Mouse (Mus musculus) retina, postnatal 1 day (tissue): ENCODE data around the gene Pygm.
A peak's percentile ranks its signal among the peaks of the same experiment; 100 is the strongest.

Experiments used
- DNase-seq: peaks from one replicate; pipeline ENCODE4 v3.0.0-alpha.2; 2012

The Pygm gene

GRCm38 (mm10) chr19:6415454-6415853, 31.3 kb downstream of the Pygm start:
- DNase-seq: peak; percentile 11

DNA sequence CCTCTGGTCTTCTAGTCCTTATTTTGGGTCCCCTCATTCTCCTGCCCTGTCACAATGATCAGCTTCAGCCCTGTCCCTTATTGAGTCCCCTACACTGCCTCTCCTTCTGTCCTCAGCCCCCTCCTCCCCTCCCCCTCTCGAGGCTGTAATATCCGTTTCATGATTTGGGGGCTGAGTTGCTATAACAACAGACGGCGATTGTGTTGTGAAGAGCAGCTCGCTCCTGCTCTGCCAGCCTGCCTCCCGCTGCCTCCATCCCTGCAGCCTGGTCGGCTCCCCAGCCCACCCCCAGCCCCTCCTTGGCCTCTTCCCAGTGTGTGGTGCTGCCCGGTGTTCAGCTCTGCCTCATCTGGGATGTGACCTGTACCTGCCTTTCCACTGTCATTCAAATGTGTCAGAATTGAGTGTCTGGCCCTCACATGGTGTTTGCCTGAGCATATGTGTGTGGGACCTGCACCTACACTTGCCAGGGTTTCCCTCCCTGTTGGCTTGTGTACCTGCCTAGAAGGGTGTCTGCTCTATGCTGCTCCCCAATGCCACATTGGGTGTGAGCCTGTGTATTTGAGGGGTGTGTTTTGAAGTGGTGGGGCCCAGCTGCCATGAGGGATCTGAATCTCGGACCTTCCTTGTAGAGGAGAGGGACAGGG, 32.0 kb downstream of the Pygm start:
- peak; percentile 83 for DNase-seq

- peak; percentile 11 for DNase-seq
Observed at GRCm38 (mm10) chr19:6416894-6417761, 32.9 kb downstream of the Pygm start.

DNA sequence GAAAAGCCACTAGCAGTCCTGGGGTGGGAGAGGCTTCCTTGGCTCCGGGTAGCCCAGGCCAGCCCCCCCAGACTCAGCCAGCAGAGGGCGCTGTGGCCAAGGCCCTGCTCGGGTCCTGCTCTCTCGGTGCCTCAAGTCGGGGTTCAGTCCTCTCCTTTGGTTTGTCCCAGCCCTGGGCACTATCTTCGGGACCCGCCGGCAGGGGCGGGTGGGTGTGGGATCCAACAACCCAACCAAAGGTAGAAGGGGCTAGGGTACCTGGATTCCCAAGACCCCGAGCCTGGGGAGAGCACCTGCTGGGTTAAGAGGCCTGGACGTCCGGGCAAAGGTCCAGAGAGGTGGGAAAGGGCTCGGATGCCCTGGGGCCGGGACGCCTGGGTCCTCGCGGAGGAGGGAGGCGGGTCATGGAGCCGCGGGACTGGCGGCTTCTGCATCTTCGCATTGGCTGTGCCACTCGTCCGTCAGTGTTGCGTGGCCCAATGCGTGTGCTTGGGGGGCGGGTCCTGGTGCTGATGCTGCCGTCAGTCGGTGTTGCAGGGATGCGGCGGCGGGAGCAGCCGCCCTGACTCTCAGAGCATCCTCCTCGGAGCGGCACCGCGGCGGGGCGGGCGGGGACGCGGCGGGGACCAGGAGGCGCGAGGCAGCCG, 34.2 kb downstream of the Pygm start, which contains the start of gene Nrxn2:
Nrxn2 (plus strand) TSS at position 499 of the 647 bp plus-strand sequence.
- peak; percentile 95 for DNase-seq

GRCm38 (mm10) chr19:6418984-6419692, 34.9 kb downstream of the Pygm start:
- DNase-seq: peak; percentile 41

GRCm38 (mm10) chr19:6419805-6420310, 35.7 kb downstream of the Pygm start:
- peak; percentile 9 for DNase-seq

DNA sequence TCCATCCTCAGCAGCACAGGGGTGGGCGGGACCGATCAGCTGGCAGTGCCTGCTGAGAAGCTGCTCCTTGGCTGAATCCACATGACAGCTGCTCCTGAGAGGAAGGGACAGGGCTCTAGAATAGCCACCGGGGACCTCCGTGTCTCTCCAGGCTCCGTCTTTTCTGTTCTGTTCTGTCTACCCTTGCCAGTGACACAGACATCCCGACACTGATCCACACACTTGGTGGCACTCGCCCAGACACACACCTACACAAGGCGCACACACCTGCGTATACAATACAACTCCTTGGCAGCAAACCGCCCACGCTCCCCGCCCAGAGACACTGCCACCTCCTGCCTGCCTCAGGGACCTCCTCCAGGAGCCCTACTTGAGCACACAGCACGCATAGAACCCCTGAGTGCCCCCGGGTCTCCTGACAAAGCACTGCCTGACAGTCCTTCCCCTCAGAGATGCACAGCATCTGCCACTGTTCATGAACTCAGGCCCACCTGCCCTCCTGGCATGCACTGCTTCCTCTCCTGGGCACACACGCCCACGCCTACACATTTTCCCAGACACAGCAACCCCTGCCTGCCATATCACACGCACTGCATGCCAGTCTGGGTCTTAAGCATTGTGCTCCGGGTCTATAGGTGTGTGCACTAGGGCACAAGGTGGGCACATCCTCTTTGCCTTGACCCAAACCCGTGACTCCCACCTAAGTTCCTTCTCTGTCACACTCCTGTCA, 36.4 kb downstream of the Pygm start:
- peak; percentile 22 for DNase-seq

DNA sequence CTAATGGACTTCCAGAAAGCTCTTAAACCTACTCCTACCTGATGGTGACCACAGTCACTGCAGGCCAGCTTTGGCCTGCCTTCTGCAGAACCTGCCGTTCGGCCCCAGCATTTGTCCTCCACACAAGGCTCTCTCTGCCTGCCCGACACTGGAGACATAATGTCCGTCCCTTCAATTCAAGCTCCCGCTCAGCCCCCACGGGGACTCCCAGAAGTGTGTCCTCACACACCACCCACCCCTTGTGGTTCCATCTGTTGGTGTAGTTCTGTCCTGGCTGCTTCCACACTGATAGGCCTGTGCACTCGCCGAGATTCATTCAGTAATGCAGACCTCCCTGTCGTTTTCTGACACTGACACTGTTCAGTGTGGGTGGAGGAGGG, 37.0 kb downstream of the Pygm start:
- no peak for DNase-seq

DNA sequence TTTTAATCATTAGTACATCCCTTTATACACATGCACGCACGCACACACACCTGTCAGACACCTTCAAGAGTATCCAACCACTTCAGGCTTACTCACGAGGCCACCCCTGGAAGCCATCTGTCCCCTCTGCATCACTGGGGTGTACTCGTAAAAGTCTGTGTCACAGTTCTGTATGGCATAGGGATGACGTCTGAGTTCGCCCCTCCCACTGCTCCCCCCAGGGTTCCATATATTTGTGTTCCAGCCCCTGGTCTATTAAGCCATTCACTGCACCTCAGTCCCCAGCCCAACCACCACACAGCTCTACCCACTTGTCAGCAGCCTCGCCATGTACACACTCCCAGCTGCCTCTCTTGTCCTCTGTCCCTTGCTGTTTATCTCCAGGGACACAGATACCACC, 37.8 kb downstream of the Pygm start:
- DNase-seq: no peak

DNA sequence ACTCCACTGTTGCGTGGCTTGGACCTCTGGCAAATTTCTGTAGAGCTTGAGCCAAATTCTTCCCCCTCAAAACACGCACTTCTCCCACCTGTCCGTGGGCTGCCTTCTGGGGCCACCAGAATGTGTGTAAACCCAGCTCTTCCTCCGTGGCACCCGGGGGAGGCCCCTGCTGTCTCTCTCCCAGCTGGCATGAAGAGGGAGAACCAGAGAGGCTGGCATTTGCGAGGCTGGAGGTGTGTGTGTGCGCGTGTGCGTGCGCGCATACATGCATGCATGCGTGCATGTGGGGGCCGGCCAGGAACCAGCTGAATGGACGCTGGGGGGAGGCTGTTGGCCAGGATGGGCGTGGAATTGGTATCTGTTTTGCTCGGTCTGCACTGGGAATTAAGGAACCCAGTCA, 39.0 kb downstream of the Pygm start:
- no peak for DNase-seq

DNA sequence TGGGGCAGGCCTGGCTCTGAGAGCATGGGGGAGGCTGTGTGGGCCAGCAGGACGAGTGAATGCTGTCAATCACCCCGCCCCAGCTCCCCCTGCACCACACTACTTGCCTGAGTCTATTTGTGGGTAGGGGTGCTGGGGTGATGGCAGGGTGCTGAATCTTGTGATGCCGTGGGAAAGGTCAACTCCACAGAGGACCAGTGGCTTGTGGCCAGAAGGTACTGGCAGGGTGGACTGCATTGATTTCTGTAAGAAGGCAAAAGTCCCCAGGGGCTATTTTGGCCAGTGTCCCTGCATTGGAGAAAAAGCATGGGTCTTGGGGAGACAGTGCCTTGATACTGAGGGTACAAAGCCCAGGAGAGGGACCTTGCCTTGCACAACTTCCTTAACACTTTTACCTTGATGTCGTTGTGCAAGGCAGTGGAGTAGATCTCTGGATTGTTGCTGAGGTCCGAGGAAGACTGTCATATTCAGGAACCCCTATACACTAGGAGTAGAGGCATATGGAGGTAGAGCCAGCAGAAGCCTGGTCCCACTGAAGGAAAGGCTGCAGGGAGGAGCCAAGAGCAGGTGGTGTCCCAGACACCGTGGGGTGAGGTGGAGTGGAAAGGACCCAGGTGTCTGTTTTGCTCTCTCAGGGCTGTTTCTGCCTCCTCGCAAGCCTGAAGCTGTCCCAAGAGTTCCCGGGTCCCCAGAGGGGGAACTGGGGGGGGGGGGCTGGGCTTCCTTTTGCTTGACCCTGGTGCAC, 40.1 kb downstream of the Pygm start:
- no peak for DNase-seq

DNA sequence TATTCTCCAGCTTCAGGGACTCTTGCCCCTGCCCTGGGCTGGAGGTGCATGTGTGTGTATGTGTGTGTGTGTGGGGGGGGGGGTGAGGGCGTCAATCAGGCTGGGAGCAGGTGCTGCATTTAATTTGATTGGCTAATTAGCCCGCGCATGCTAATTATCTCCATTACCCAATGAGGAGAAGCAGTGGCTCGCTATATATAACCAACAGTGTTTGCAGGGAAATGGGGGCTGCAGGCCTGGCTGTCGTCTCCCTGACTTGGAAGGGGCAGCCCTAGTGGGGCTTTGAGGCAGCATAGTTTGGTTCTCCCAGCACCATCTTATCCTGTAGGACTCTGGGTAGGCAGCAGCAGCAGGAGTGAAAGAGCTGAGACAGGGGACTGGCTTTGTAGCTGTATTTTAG, 41.4 kb downstream of the Pygm start:
- no peak for DNase-seq

GRCm38 (mm10) chr19:6426703-6427500, 42.7 kb downstream of the Pygm start:
- DNase-seq: peak; percentile 62

- peak; percentile 65 for DNase-seq
Observed at GRCm38 (mm10) chr19:6427653-6428434, 43.6 kb downstream of the Pygm start.

- DNase-seq: peak; percentile 64
Observed at GRCm38 (mm10) chr19:6428501-6429200, 44.5 kb downstream of the Pygm start.

DNA sequence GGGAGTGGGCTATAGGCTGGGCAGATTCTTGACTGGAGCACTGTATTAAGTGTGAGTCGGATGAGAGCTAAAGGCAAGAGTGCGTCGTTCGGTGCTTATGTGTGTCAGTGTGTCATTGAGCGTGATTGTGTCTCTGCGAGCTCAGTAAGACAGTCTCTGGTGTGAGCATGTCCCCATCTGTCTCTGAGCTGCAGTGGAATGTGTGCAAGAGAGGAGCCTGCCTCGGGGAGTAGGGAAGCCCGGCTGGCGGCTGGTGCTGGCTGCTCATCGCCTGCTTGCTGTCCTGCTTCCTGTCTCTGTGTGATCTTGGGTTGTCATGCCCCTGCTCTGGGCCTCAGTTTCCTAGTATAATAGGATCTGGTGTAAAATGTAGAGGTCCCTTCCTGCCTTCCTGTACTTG, 58.8 kb downstream of the Pygm start:
- no peak for DNase-seq

GRCm38 (mm10) chr19:6445761-6446423, 61.7 kb downstream of the Pygm start:
- peak; percentile 93 for DNase-seq

GRCm38 (mm10) chr19:6446736-6447437, 62.7 kb downstream of the Pygm start:
- no peak for DNase-seq
